Mouse (Mus musculus) gastrocnemius, postnatal 4 days (tissue): ENCODE measurements at regions not wholly inside any gene's neighbourhood (a gene's known extent, or its start where the extent isn't known, plus 50 kb on each side); places are given as distances from the start of the nearest gene placed in this dataset. TPM values are rescaled to one million over a fixed set of nuclear protein-coding genes. Genes with fewer than 3 reads are reported as not detected.
"Not testable (repeated sequence)": the region's sequence is repeated elsewhere in the genome, so short reads cannot be mapped to it uniquely, and the experiment has no call there.

ENCODE experiments used
- DNase-seq, 2 experiments: peaks; one replicate each; pipeline ENCODE4 v3.0.0; 2021 to 2022; ENCODE audit warnings: low spot score in 2 of 2, mixed read lengths in 2 of 2
- microRNA-seq: library from miRNA; unstranded; fragments of <30 nt; microRNA quantifications from one replicate; pipeline ENCODE4 v1.2.0, GENCODE M21; 2021

GRCm38 (mm10) chr3:6118721-6119120 is 368.1 kb downstream of the Gm8797 start:
- no peak for DNase-seq

- DNase-seq: not testable (repeated sequence)
Observed at GRCm38 (mm10) chr3:6135754-6136153, 385.1 kb downstream of the Gm8797 start.

- DNase-seq: no peak
Observed at GRCm38 (mm10) chr3:6137374-6137773, 386.8 kb downstream of the Gm8797 start.

- no peak for DNase-seq
Observed at GRCm38 (mm10) chr3:6173775-6174174, 423.2 kb downstream of the Gm8797 start.

- no peak for DNase-seq
Observed at GRCm38 (mm10) chr3:6182533-6182932, 431.9 kb downstream of the Gm8797 start.

- no peak for DNase-seq
Observed at GRCm38 (mm10) chr3:6183400-6183799, 432.8 kb downstream of the Gm8797 start.

GRCm38 (mm10) chr3:6204656-6205055 is 415.6 kb downstream of the 1700008P02Rik start:
- DNase-seq: no peak

GRCm38 (mm10) chr3:6228685-6229084 is 391.6 kb downstream of the 1700008P02Rik start:
- no peak for DNase-seq

Small RNA genes lying in the stretch of these regions (microRNA-seq; reads per million reads assigned to microRNA genes)
- gene Gm25144: not detected
- gene Gm25352: not detected
